Mouse (Mus musculus) retina, adult 2 months (tissue): ENCODE data around the gene Arl5b.

Experiments
- DNase-seq: peaks from one replicate; pipeline ENCODE4 v3.0.0-alpha.2; 2012; ENCODE audit warnings: low read depth, low spot score

Gene Arl5b

GRCm38 (mm10) chr2:15049117-15049873, at the start of gene Arl5b:
Gene Arl5b, plus strand, starts transcription at chr2:15049395.
- peak; percentile 82 for DNase-seq

GRCm38 (mm10) chr2:15007531-15007930, 41.7 kb upstream of the Arl5b start:
- DNase-seq: no peak

DNA sequence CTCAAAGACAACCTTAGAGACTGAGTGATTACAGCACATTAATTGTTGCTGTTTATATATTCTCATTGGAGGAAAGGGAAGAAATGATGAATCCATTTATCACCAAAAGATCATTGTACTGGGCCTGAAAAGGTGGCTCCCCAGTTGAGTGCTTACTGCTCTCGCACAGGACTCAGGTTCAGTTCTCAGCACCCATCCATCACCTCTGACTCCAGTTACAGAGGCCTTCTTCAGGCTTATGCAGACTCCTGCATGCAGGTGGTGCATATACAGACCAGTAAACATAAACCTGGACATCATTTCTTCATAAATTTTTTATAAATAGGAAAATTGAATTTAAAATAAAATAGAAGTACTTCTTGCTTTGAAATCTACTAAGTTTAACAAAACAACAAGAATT, 41.1 kb upstream of the Arl5b start:
- no peak for DNase-seq

DNA sequence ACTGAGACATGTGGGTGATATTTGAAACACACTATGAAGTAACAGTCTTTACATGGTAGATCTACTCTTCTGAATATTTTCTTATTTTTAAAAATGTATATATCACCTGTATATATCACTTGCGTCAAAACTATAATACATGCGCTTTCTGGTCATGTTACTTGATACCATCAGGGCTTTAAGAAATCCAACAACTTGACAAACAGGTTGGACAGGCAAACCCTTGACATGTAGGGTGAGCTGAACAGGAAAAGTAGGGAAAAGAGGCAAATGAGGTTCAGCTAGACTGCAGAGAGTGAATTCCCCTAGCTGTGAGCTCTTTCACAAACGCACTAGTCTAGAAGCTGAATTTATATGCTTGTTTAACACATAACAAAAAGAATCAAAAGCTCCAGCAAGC, 22.4 kb upstream of the Arl5b start:
- DNase-seq: no peak

DNA sequence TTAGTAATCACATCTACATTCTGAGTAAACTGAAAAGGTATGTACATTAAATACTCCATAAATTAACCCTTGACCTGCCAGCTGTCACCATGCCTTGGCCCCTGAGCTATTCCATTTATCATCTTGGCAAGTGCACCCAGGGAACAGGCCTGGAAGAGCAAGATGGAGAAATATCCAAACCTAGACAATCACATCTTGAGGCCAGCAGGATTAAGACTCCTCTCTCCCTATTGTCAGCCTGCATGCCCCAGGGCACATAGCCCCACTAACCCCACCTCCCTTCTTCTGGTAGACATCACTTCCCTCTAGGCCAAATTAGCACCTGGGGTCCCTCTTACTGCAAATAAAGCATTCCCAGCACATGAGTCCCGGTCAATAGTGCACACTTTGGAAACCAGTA, 21.4 kb upstream of the Arl5b start:
- DNase-seq: no peak

- no peak for DNase-seq
These were observed 10.5 kb upstream of the Arl5b start for GRCm38 (mm10) chr2:15038705-15039104.

DNA sequence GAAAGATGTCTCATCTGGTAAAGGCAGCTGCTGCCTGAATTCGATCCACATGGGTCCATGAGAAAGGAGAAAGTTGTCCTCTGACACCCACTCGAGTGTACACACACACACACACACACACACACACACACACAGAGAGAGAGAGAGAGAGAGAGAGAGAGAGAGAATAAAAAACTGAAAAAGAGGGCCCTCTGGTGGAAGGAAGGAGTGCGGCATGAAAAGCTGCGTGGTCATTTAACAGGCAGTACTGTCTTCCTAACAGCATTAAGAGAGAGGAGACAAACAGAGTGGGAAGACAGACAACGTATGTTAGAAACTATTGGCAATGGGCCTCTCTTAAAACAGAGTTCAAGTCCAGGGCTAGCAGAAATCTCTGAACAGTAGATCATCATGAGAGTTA, 8.9 kb upstream of the Arl5b start:
- DNase-seq: no peak

DNA sequence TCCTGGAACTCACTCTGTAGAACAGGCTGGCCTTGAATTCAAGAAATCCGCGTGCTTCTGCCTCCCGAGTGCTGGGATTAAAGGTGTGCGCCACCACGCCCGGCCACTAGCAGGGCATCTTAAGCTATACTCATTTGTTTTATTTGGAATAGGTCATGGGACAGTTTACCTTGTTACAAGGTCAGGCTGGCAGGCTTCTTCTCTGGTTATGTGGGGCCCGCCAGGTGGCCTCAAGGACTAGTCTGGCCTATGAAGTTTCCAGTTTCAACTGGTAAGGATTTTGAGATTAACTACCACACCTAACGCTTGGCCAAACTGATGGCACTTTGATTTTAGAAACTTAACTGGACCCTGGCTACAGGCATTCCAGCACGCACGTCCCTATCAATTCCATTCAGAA, 5.3 kb downstream of the Arl5b start:
- DNase-seq: no peak

GRCm38 (mm10) chr2:15054945-15055637, 5.9 kb downstream of the Arl5b start, which contains the start of gene Nsun6:
Gene Nsun6, minus strand, starts transcription at chr2:15055069.
- DNase-seq: peak; percentile 94

- DNase-seq: no peak
These were observed 6.6 kb downstream of the Arl5b start for GRCm38 (mm10) chr2:15055741-15056151.

DNA sequence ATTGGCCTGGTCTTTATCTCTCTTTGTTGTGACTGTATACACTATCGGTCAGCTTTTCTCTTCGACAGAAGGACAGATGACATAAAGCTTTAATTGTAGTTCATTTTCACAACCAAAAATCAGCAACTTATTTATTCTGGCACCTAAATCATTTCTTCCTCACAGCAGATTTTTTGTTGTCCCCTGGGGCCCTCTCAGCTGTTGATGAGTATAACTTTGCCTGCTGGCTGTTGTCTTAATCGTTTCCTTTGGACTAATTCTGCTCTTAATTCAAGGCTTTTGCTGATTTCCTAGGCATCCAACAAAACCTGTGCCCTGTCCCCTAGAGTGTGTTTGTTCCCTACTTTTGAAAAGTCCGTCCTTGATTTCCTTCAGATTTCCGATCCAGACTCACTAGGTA, 9.0 kb downstream of the Arl5b start:
- DNase-seq: no peak

GRCm38 (mm10) chr2:15060856-15061255, 11.7 kb downstream of the Arl5b start:
- no peak for DNase-seq

GRCm38 (mm10) chr2:15063815-15064214, 14.6 kb downstream of the Arl5b start:
- no peak for DNase-seq

DNA sequence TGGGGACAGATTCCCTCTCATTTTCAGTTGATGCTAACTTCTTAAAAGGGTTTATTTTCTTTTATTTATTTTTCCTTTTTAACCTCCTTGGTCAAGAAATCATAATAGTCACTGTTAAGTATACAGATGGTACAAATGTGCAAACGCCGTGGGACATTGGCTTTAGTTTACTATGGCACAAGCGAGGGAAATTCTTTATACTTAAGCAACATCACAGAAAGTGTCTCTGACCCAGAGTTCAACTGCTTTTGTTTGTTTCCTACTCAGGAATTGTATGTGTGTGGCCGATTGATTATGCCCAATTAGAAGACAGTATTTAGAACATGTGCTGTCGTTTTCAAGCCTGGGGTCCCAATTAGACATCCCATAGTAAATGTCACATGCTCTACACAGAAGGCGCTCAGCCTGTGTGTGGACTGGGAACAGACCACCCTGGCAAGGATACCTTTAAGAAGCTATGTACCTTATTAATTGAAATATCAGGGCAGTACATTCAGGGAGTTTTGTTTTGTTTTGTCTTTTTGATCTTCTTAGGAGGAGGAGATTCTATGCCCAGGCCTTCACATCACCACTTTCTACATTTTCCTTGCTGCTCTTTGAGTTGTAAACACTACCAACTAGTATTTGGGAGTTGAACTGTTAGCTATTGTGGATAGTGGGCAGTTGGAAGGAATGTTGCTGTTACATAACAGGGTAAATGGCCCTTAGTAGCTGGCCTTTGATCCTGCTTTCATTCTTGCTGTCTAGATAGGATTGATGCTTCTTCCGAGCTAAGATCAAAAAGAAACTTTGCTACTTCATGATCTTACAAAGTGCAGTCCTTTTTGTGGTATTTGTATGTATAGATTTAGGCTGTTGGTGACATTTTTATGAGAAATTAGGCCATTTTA, 15.4 kb downstream of the Arl5b start:
- DNase-seq: no peak

- no peak for DNase-seq
These were observed 16.3 kb downstream of the Arl5b start for GRCm38 (mm10) chr2:15065447-15065846.

DNA sequence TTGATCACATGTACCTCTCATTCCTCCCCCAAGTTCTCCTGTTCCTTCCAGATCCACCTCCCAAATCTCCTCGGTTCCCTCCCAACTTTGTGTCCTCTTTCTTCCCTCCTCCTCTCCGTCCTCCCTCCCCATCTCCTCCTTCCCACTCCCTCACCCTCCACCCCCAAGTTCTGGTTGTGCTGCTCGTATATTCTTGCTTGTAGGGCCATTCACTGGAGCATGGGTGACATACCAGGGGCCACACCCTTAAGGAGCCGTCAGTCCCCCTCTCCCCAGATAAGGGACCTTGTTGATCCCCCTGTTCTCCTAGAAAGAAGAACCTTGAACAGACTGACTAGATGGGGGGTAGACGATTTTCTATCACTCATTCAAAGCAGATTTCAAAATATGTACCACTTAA, 17.9 kb downstream of the Arl5b start:
- DNase-seq: no peak

DNA sequence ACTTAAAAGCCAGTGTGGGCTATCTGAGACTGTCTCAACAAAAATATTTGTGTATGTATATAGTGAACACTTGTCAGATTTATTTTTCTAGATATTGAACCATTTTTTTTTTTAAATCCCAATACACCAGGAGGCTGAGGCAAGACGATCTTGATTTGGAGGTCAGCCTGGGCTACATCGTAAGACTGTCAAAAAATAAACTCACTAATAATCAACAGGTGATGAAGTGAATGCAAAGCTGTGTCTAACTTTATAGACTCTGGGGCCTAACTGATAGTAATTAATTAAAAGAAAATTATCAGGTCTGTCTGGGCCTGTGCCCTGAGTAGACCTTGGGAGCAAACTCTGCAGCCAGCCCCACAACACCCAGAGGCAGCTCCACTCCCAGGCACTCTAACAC, 34.5 kb downstream of the Arl5b start:
- DNase-seq: no peak

- DNase-seq: no peak
These were observed 38.1 kb downstream of the Arl5b start for GRCm38 (mm10) chr2:15087308-15087707.

DNA sequence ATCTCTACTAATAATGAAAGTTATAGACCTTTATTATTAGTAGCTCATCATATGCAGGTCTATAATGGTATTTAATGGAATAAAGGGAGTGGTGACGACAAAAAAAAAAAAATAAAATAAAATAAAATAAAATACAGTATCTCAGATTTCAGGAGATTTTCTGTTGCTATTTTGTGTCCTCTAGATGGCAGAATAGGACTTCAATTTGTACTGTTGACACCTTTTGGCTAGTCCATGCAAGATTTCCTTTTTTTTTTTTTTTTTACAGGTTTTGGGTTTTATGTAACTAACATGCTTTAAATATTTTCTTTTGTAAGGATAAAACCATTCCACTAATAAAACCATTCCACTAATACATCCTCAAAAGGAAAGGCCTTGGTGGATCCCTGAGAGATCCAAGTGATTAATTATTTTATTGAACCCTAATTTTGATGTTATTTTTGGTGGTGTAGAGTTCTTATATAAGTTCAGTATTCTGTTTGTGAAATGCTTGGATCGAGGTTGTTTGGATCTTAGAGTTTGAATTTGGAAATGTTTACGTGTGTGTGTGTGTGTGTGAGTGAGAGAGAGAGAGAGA, 47.4 kb downstream of the Arl5b start:
- DNase-seq: no peak

- no peak for DNase-seq
These were observed 55.2 kb downstream of the Arl5b start for GRCm38 (mm10) chr2:15104386-15104785.

DNA sequence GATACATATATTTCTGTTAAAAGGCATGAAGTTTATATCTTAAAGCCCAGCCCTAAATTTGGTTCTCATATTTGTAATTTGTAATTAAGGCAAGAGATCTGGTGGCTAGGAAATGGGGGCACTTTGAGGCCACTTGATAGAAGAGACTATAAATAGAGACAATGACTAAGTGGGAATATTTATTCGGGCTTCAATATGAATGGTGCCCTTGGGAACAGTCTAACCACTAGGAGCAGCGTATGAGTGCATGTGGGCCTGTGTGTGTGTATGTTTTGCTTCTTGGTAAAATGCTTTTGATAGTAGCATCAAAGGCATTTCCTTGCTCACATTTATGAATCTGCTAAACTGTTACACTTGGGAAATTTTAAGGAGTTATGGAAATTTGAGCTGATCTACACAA, 62.1 kb downstream of the Arl5b start:
- DNase-seq: no peak
